In genomic region chr4:118108779-118109178, GRCm38 (mm10) we compare ENCODE assay signal across 8 mouse cellular contexts. TPM values are rescaled to one million over a fixed set of nuclear protein-coding genes. Genes with fewer than 3 reads are reported as not detected.
DNase-seq lines count a peak whose midpoint lies in the region; ATAC-seq and TF ChIP-seq lines count a peak whose summit lies in the region.

No protein-coding gene starts in this region.

- DNase-seq in kidney, postnatal 0 days (ENCODE audit: low spot score), result peak; percentile 23
- DNase-seq in intestine, embryonic 14.5 days (ENCODE audit: low spot score), result no peak
- DNase-seq in lung, postnatal 14 days, result peak; percentile 34
- no peak for DNase-seq in thymus, postnatal 10 days (ENCODE audit: low spot score in 2 of 2)

- H3K9ac ChIP-seq in kidney, postnatal 0 days (ENCODE audit: low read depth, low read length), result 0 out of 2 replicates have a peak overlapping the region, but pooled peaks have one; percentile 23
- no peak overlapping the region for H3K9ac ChIP-seq in kidney, embryonic 14.5 days (ENCODE audit: low read depth, low read length)
- no peak overlapping the region for H3K9ac ChIP-seq in intestine, embryonic 14.5 days (ENCODE audit: low read length)
- H3K9ac ChIP-seq in midbrain, embryonic 15.5 days, result no peak overlapping the region

- 74% methylated on average over 7 of the region's 7 CpGs for WGBS in kidney, postnatal 0 days
- WGBS in kidney, embryonic 14.5 days, result 66% methylated on average over 7 of the region's 7 CpGs
- WGBS in intestine, embryonic 14.5 days, result 23% methylated on average over 7 of the region's 7 CpGs
- 82% methylated on average over 7 of the region's 7 CpGs for WGBS in midbrain, embryonic 15.5 days

- no peaks in the 10 kb centered on the region for H3K27me3 ChIP-seq in kidney, postnatal 0 days (ENCODE audit: insufficient read depth, low read length)
- H3K27me3 ChIP-seq in kidney, embryonic 14.5 days (ENCODE audit: control insufficient read depth, insufficient read depth, low read length), result no peaks in the 10 kb centered on the region
- no peaks in the 10 kb centered on the region for H3K27me3 ChIP-seq in intestine, embryonic 14.5 days (replicated peaks; ENCODE audit: control insufficient read depth, insufficient read depth, low read length)
- H3K27me3 ChIP-seq in midbrain, embryonic 15.5 days (replicated peaks), result no peaks in the 10 kb centered on the region

- H3K27ac ChIP-seq in kidney, postnatal 0 days, result no peak overlapping the region
- no peak overlapping the region for H3K27ac ChIP-seq in kidney, embryonic 14.5 days (ENCODE audit: low read depth, low read length)
- no peak overlapping the region for H3K27ac ChIP-seq in intestine, embryonic 14.5 days (ENCODE audit: low read depth)
- no peak overlapping the region for H3K27ac ChIP-seq in midbrain, embryonic 15.5 days

- H3K9me3 ChIP-seq in kidney, postnatal 0 days (replicated peaks; ENCODE audit: low read length), result no peaks in the 10 kb centered on the region
- H3K9me3 ChIP-seq in kidney, embryonic 14.5 days (ENCODE audit: control insufficient read depth, low read length), result no peaks in the 10 kb centered on the region
- peaks cover 5% of the 10 kb centered on the region; the same call in 1 of the 2 replicates for H3K9me3 ChIP-seq in intestine, embryonic 14.5 days (ENCODE audit: control insufficient read depth, low read length)
- H3K9me3 ChIP-seq in midbrain, embryonic 15.5 days, result no peaks in the 10 kb centered on the region

- no peaks in the 10 kb centered on the region for H3K4me1 ChIP-seq in kidney, postnatal 0 days (replicated peaks; ENCODE audit: insufficient read depth, low read length)
- H3K4me1 ChIP-seq in kidney, embryonic 14.5 days (ENCODE audit: control insufficient read depth, insufficient read depth, low read length), result no peaks in the 10 kb centered on the region
- H3K4me1 ChIP-seq in intestine, embryonic 14.5 days (replicated peaks; ENCODE audit: control insufficient read depth, insufficient read depth, low read length), result peaks cover 16% of the 10 kb centered on the region
- H3K4me1 ChIP-seq in midbrain, embryonic 15.5 days, result no peaks in the 10 kb centered on the region

- H3K36me3 ChIP-seq in kidney, postnatal 0 days (ENCODE audit: insufficient read depth, low read length), result peaks cover 8% of the 10 kb centered on the region; the same call in 1 of the 2 replicates
- H3K36me3 ChIP-seq in kidney, embryonic 14.5 days (ENCODE audit: control insufficient read depth, insufficient read depth, low read length), result no peaks in the 10 kb centered on the region
- H3K36me3 ChIP-seq in intestine, embryonic 14.5 days (ENCODE audit: control insufficient read depth, insufficient read depth, low read length), result 0 out of 2 replicates have a peak, but pooled peaks cover 6% of the 10 kb centered on the region
- H3K36me3 ChIP-seq in midbrain, embryonic 15.5 days (replicated peaks), result no peaks in the 10 kb centered on the region

- ATAC-seq in kidney, postnatal 0 days (replicated peaks; ENCODE audit: low FRiP score, low read depth), result no peak
- ATAC-seq in kidney, embryonic 14.5 days (ENCODE audit: low FRiP score, low TSS enrichment), result no peak
- ATAC-seq in erythroid progenitor cell, adult 5-6 weeks (replicated peaks; ENCODE audit: low FRiP score, poor library complexity, severe bottlenecking), result peak; percentile 72
- peak; percentile 71; the same call in 1 of the 2 replicates for ATAC-seq in intestine, embryonic 14.5 days (replicated peaks; ENCODE audit: low FRiP score, low TSS enrichment, low read depth)
- ATAC-seq in midbrain, embryonic 15.5 days (replicated peaks), result no peak
- no peak for ATAC-seq in granulocyte monocyte progenitor cell, adult 5-6 weeks (replicated peaks; ENCODE audit: poor library complexity, severe bottlenecking)

- no peak for TF ChIP-seq CTCF in kidney, postnatal 0 days (IDR thresholded peaks at IDR 0.05; ENCODE audit: low read depth)

- no peak overlapping the region for H3K4me2 ChIP-seq in kidney, postnatal 0 days (ENCODE audit: low read length)
- no peak overlapping the region for H3K4me2 ChIP-seq in kidney, embryonic 14.5 days (replicated peaks; ENCODE audit: low read depth, low read length)
- H3K4me2 ChIP-seq in intestine, embryonic 14.5 days (ENCODE audit: low read length), result 0 out of 2 replicates have a peak overlapping the region, but pooled peaks have one; percentile 1
- no peak overlapping the region for H3K4me2 ChIP-seq in midbrain, embryonic 15.5 days

- H3K4me3 ChIP-seq in kidney, postnatal 0 days (replicated peaks; ENCODE audit: low read depth, low read length), result no peak overlapping the region
- H3K4me3 ChIP-seq in kidney, embryonic 14.5 days (ENCODE audit: low read length), result no peak overlapping the region
- H3K4me3 ChIP-seq in intestine, embryonic 14.5 days (ENCODE audit: low read depth, low read length), result no peak overlapping the region
- no peak overlapping the region for H3K4me3 ChIP-seq in midbrain, embryonic 15.5 days

RNA-seq across cellular contexts. Expression of gene St3gal3, which starts 25.9 kb away (rescaled TPM):
- 6.7 and 8.1 TPM in 2 replicates for polyA plus RNA-seq in kidney, postnatal 0 days (2015; fragmentation: Nextera tagmentation; extraction: Ambion mirVana)
- 6.8 and 11.0 TPM in 2 replicates for polyA plus RNA-seq in kidney, embryonic 14.5 days (2014; fragmentation: Nextera tagmentation; extraction: Ambion mirVana)
- 5.4 and 10.8 TPM in 2 replicates for total RNA-seq in erythroid progenitor cell, adult 5-6 weeks (2015; ENCODE audit: low replicate concordance)
- total RNA-seq in erythroid progenitor cell, adult 5-6 weeks (2017; ENCODE audit: low replicate concordance), result 7.3 and 9.5 TPM in 2 replicates
- polyA plus RNA-seq in intestine, embryonic 14.5 days (2014; fragmentation: Nextera tagmentation; extraction: Ambion mirVana), result 4.5 and 4.7 TPM in 2 replicates
- polyA plus RNA-seq in midbrain, embryonic 15.5 days (2015; fragmentation: Nextera tagmentation; extraction: Ambion mirVana), result 12.6 and 12.9 TPM in 2 replicates
- total RNA-seq in granulocyte monocyte progenitor cell, adult 5-6 weeks (2014; fragmentation: Nextera tagmentation), result 12.9 and 14.5 TPM in 2 replicates
- total RNA-seq in granulocyte monocyte progenitor cell, adult 5-6 weeks (2017), result 4.7 and 8.2 TPM in 2 replicates

Comparison
In these comparisons a context has a peak if more than half of its experiments do, and no peak if none do; other contexts are left out.
1. ATAC-seq: peak in erythroid progenitor cell, adult 5-6 weeks (single experiment) and intestine, embryonic 14.5 days (single experiment); none in kidney, postnatal 0 days (single experiment), kidney, embryonic 14.5 days (single experiment), midbrain, embryonic 15.5 days (single experiment) and granulocyte monocyte progenitor cell, adult 5-6 weeks (single experiment).
2. DNase-seq: peak in kidney, postnatal 0 days (single experiment) and lung, postnatal 14 days (single experiment); none in intestine, embryonic 14.5 days (single experiment) and thymus, postnatal 10 days (0 of 2).